Mouse (Mus musculus): ENCODE measurements around the gene Nmnat2. TPM values are rescaled to one million over a fixed set of nuclear protein-coding genes. Genes with fewer than 3 reads are reported as not detected.
A peak's percentile ranks its signal among the peaks of the same experiment; 100 is the strongest.

Gene Nmnat2
- polyA plus RNA-seq, 1 experiment from 2014 or later: 0.38 TPM

DNA sequence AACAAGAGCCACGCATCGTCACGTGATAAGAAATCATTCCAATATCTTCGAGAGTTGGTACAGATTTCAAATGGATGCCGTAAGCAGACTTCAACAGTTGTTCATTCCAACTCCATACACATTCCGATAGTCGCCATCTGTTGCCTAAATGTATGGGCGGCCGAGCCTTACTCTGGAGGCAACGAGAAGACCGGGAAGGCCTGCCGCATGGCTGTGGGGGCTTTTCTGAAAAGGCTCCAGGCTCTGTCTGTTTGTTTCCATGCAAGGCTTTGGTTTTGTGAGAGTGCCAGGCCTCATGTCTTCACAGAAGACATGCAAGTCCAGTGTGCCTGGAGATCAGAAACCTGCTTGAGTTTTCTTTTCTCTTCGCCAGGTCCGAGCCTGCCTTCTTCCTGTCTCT lies 28.6 kb downstream of the Nmnat2 start:
- DNase-seq (ENCODE audit: low spot score): no peak

DNA sequence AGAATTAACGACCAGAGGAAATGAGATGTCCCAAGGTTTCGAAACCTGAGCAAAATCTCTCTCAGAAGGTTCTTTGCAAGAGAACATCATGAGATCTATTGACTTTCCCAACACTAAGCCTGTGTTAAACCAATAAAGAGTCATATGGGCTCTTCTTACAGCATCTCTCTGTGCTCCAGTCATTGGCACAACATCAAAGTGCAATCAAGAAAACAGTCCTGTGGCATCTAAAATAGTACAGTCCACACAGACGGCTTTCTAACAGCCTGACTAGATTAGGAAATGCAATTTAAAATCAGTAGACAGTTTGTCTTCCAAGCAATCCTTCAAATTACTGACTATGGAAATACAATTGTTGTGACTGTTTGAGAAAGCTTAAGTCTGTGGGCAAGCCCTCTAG lies 32.2 kb downstream of the Nmnat2 start:
- DNase-seq (ENCODE audit: low spot score): no peak

DNA sequence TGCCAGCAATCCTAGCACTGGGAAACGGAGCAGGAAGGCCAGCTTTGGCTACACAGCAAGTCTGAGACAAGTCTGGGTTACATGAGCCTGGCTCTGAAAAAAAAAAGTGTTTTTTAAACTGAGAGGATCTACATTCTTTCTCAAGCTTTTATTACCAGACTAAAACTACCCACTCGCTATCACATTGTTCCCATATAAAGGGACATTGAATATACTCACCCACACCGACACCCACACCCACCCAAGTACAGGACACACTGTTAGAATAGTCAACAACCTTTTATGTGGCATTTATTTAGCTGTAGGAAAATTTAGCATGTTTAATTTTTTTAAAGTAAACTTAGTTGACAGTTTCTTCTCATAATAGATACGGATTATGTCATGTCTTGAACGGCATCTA lies 35.3 kb downstream of the Nmnat2 start:
- DNase-seq (ENCODE audit: low spot score): no peak

DNA sequence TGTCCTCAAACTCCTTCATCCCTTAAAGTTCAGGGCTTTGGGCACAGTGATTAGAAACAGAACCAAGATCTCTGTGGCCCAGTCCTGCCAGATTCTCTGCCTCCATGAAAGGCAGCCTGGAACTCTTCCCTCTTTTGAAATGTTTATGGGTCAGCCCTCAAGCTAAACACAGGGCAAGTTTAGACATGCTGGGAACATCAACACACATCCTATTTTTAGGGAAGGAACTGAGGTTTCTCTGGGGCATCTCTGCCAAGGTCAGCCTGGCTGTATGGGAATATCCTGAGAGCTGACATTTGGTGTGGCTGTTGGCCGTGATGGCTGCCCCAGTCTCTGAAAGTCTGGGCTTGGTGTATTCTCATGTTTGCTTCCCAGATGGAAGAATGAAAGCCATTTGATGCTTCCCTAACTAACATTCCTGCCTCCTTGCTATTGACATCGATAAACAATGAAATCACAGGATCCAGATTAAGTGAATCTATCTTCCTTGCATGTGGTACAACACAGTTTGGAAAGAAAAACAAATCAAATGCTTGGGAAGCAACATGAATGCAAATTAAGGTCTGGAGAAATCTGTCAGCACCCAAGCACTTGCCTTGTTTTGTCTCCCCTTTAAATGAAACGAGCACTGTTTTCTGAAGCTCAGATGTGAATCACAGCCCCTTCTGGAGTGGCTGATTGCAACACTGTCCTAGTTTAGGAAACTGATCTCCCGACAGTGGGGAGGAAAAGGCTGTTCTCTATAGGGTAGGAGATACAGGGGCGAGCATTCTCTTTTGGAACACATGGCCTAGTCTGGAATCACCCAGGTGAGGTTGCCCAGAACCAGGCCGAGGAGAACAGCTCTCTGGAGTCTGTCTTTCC lies 37.7 kb downstream of the Nmnat2 start:
- DNase-seq (ENCODE audit: low spot score): no peak

DNA sequence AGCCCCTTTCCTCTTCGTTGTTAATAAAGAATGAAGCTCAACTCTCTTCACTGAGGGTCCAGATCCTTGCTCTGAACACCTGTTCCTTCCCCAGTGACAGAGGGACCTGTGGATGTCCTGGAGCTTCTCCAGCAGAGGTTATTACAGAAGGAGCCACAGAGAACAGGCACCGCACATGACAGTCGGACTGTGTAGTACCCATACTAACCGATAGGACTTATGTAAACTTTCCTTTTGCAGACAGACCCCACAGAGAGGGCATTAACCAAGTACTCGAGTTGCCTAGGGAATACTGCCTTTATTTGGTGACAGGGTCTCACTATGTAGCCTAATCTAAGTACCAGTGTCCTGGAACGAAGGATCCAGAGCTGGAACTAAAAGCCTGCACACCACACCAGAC lies 39.0 kb downstream of the Nmnat2 start:
- no peak for DNase-seq (ENCODE audit: low spot score)

DNA sequence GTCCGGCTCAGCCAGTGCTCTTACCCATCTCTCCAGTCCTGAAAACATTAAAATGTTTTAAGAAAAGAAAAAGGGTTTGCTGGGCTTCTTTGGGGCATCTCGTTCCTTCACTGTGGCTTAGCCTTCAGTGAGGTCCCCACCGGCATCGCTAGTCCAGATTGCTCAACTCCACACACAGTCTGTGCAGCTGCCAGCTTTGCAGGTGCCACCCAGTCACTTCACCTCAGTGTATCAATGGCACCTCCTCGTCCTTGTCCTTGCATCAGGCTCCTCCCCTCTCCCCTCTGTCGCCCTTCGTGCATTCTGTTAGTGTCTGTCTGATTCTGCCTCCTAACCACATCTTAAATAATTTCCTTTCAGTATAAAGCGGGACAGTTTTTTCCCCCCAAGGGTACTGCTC lies 45.2 kb downstream of the Nmnat2 start:
- no peak for DNase-seq (ENCODE audit: low spot score)

DNA sequence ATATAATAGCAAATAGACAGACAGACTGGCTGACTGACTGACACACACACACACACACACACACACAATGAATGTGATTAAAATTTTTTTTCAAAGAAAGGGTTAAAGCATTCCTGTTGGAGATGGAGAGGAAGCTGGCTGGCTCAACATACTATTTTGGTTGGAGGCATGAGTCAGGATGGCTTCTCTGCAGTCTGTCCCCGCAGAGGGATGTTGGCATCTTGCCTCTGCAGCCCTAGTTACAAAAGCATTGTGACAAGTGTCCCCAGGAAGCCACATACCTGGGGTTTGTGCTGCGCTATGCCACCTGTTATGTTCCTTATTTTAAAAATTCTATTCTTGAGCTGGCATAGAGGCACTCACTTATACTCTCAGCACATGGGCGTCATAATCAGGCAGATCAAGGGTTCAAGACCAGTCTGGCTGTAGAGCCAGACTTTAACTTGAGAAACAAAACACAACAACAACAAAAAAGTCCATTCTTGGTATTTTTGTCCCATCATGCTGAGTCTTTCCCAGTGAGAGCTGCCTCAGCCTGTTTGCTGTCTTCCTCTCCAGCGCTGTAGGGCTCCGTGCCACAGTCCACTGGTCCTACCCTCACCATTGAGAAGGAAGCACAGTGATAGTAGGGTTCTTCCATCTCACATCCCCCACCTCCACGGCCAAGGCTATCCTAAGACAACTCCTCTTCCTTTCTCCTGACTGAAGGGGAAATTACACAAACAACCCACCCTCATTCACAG lies 45.9 kb downstream of the Nmnat2 start:
- DNase-seq (ENCODE audit: low spot score): no peak

DNA sequence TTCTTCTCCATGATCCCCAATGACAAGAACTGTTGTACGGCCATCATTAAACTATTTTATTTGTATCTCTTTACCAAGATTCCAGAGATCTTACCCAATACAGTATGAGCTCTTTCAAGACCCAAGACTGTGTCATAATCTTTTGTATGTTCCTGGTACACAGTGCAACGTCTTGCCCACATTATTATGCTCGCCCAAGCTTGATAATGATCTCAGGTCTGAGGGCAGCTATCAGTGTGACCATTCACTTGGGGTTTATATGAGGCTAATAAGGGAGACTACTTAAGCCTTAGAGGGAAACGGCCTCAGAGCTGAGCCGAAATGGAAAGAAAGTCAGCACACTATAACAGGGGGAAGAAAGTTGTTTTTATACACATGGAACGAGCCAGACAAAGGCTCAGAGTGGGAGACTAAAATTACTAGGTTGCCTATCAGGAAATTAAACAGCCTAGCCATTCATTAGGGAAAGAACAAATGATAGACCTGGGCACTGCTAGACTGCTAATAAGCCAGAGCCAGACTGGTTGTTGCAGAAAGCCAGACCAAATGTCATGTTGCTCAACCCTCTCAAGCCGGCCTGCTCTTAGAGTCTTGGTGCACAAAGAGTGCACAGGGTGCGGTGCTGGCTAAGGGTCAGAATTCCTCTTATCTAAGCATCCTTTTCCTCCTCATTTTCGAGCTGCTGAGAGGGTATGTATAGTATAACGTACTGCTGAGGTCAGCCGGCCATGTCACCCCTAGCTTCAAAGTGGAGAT lies 47.7 kb downstream of the Nmnat2 start:
- DNase-seq (ENCODE audit: low spot score): no peak

DNA sequence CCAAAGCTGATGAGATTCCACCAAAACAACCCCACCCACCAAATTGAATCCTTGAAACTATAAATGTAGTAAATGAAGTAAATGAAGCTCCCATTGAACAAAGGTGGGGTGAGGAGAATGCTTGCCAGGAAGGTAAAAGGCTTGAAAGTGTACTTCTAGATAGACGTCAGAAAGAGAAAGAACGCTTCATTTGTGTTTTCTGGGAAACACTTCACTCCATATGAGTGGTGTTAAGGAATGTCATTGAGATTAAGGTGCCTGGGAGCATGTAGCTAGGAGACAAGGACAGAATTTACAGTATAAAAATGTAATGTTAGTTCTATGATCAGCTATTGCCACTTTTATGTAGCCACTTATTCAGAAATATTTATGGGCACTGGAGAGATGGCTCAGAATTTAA lies 49.7 kb downstream of the Nmnat2 start:
- no peak for DNase-seq (ENCODE audit: low spot score)

DNA sequence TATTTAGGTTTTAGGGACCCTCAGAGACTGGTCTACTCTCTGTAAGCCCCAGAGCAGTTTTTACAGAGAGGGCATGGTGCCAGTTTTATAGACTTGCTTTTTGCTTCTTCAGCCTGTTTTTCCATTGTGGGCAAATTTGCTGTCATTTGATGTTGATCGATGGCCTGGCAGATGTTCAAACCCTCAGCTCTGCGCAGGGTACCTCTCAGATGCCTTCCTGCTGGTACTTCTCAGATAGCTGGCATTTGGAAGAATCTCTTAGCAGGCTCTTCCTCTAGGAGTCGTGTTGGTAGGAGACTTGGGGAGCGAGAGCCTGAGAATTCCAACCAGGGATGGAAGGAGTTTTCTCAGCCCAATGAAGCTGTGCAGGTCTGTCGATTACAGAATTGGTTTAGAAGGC lies 51.3 kb downstream of the Nmnat2 start:
- DNase-seq (ENCODE audit: low spot score): no peak

DNA sequence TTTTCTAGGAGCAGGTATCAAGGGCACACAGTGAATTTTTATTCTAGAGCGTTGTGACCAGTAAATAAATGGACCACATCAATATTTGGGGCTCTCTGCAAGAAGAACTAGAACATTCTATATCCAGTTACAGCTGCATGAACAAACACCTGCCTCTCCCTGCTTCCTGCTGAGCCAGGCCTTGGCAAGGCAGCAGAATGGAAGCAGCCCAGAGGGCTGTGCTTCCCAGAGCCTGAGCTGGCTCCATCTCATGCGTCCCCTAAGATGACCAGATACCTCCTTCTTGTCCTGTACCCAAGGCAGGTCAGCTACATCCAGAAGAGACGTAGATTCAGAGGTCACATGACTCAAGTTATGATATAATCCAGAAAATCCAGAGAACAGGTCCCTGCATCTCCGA lies 52.0 kb downstream of the Nmnat2 start:
- DNase-seq (ENCODE audit: low spot score): no peak

DNA sequence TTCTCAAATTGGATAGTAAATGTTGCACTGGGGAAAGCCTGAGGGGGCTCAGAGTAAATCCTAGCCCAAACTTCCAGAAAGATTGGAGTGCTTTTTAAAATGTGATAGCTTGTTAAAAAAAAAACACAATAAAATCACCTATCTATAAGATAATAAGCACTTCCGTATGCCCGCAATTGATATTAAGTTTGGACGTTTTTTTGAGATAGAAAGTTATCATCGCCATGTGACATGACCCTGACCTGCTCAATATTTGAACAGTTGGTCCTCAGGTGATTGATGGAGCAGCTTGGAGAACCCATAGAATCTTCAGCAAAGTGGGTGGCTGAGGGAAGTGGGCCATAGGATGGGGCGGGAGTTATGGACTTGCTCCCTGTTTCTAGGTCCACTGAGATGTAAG lies 52.5 kb downstream of the Nmnat2 start:
- no peak for DNase-seq (ENCODE audit: low spot score)

DNA sequence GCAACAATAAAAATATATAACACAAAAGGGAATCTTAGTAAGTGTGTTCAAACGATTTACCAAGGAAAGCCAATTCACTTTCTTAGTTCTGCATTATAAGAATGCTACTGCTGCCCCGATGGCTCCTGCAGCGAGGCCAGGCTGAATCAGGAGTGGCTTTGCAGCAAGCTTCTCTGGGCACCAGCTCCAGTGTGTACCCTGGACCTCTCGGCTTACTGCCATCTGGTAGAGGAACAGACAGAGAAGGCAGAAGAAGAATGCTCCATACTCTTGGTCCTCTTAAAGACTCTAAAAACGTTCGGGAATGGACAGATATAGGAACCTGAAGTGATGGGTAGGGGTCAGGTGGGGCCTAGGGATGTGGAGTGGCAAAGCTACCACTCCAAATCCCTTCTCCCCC lies 53.0 kb downstream of the Nmnat2 start:
- no peak for DNase-seq (ENCODE audit: low spot score)

DNA sequence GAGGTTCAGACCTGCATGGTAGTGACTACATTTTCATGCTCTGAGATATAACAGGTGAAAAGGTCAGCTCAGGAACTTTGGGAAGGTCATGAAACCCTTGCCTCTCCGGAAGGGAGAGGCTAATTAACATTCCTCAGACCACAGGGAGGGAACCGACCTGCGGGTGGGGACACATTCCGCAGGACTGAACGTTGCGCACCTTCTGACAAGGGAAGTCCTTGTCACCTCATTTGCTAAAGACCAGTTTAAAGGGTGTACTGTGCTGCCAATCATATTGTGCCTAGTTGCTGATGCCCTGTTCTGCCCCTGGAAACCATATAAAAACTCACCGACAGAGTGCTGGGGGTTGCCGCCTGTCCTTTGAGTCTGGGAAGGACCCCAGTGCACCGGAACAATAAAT lies 54.5 kb downstream of the Nmnat2 start:
- no peak for DNase-seq (ENCODE audit: low spot score)

DNA sequence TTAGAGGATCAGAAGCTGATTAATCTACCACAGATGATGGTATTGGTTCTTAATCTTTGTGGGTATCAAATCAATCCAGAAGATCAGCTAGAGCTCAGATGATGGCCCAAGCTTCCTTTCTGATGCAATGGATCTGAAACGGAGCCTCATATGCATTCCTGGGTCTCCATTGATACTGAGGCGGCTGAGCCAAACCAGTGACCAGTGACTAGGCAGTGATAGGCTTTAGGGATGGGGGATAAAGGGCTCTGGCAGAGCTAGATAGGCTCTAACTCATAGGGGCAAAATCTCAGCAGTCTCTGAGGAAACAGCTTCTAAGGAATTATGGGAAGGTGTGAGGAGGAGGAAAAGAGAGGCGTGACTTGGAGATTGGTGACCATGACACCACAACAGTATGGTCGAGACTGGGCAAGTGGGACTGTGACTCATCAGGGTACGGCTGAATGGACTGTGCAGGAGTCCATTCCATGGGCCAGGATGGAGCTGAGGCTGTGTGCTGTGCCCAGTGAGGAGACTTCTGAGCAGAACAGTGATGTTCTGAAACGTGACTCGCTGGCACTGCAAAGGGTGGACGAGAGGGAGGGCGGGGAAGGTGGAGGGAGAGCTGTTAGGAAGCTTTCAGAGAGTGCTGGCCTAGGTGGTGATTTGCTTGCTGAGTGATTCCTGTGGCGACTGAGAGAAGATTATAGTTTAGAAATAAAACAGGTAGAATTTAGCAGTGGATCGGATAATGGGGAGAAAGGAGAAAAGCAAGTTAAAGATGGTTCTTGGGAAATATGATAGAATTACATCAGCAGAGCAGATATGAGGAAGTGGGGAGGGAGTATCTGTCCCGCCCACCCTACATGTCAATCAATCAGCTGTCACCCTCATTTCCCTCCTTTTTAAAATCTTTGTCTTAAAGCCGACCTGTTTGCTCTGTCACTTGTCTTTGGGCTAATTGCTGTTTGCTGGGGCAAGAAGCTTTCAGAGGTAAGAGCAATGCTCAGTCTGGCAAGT lies 55.9 kb downstream of the Nmnat2 start:
- DNase-seq (ENCODE audit: low spot score): no peak

DNA sequence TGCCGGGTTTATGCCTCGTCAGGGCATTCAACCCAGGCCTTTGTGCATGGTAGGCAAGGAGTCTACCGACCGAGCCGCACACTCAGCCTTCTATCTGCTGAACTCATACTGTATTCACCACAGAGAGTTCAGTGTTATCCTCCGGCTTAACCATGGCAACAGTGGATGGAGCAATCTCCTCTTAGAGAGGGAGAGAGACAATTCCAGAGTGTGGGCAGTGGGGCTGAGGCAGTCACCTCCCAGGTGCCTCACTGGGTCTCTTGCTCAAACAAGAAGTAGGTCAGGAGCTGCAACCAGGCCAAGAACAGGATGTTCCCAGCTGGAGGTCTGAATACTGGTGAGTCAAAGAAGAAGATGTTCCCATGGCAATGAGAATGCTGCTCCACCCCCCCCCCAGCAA lies 56.8 kb downstream of the Nmnat2 start:
- peak; percentile 17 for DNase-seq (ENCODE audit: low spot score)

DNA sequence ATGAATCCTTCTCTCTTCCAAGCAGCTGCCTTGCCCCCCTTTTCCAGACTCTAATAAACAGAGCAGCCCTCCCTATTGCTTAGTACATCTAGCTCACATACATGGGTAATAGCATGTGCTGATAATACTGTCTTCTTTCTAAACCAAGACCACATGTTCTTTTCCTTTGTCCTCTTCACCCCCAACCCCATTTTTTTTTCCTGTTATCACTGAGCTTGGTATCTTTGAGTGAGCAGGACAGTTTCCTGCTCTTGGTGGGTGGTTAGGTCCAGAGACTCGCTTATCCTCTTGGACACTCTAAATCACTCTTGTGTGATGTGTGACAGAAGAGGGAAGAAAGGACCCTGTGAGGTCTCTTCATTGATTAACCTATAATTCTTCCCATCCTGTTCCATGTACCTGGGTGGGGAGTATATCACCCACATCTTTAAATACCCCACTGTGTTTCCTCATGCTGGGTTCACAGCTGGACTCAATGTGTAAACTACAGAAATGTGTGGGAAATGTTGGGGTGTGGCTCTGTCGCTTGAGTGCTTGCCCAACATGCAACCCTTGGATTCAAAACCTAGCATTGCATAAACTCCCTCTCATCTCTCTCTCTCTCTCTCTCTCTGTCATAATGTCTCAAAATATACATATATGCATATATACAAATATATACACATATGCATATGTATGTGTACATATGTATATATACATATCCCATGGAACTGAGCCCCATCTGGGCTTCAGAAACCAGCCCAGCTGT lies 58.9 kb downstream of the Nmnat2 start:
- no peak for DNase-seq (ENCODE audit: low spot score)

DNA sequence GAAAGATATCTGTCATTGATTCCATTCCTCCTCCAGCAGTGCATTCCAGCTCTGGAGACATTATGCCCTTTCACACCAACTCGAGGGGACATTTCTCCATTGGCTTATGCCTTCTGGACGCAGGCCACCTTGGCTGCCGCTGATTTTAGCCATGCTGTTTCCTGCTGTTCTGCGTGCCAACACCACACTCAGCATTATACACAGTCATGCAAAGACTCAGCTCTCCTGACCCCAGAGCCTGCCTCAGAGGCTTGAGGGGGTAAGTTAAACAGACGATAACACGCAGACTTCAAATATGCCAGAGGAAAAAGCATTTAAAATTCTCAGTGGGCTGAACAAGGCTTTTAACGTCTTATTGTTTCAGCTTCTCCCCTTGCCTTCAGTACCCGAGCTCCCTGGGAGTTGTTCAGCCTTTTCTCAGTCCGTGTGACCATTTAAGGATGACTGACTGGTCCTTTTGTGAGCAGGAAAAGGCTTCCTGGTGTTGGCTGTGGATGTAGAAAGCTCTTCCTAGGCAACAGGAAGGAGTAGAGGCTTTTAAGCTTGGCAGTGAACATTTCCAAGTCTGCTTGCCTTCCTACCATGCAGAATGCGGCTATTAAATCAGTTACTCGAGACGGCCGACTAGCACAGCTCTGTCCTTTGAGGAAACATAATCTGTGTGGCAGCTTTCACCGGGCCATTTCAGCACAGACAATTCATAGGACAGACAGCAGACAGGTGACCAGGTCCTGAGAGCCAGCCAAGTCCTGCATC lies 59.8 kb downstream of the Nmnat2 start:
- DNase-seq (ENCODE audit: low spot score): no peak

DNA sequence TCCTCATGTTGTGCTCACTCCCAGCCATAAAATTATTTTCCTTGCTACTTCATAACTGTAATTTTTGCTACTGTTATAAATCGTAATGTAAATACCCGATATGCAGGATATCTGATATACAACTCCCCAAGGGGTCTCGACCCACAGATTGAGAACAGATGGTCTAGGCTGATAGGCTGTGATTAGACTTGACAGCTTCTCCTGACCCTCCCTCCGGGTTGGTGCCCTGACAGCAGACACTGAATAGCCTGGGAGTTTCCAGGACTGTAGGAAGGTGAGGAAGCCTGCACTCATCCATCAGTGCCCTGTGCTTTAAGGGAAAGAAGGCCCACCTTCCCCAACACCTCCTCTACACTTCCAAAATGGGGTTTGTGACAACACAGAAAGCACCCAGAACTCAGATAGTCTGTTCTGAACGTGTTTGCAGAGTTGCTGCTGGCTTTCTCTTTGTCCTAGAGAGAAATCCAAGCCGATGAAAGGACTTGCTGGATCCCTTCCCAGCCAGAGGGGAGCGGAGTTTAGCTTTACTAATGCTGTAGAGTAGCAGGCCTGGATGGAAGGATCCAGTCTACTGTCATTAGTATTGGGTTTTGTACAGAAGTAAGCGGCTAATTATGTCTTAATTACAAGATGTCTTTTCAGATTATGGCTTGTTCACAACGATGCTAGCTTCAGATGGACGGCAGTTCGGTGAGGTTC lies 61.8 kb downstream of the Nmnat2 start:
- DNase-seq (ENCODE audit: low spot score): no peak

Data from thymus, postnatal 0 days (tissue).